Mouse (Mus musculus) CD4-positive helper T cell, adult 2 months (primary cell): ENCODE data around the gene Gm11214.

Source experiments
- DNase-seq: peaks from one replicate; pipeline ENCODE4 v3.0.0-alpha.2; 2012; ENCODE audit warnings: low read depth, missing footprints, low spot score

Gm11214 gene

DNA sequence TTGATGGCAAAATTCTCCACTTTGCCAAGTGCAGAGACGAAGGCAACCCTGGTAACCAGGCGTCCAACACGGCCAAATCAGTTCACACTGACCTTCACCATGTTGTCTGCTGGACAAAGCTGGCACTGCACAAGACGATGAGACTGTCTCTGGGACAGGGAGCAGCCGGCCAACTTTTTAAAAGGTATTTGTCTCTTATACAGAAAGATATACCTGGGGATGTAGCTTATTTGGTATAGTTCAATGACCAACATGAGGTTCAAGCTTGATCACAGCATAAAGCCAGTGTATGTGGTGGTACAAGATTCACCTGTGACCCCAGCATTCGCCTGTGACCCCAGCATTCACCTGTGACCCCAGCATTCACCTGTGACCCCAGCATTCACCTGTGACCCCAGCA is at the start of gene Gm11214:
Gene Gm11214 (minus strand): TSS at position 101 of the 400 bp plus-strand sequence.
- DNase-seq = no peak

DNA sequence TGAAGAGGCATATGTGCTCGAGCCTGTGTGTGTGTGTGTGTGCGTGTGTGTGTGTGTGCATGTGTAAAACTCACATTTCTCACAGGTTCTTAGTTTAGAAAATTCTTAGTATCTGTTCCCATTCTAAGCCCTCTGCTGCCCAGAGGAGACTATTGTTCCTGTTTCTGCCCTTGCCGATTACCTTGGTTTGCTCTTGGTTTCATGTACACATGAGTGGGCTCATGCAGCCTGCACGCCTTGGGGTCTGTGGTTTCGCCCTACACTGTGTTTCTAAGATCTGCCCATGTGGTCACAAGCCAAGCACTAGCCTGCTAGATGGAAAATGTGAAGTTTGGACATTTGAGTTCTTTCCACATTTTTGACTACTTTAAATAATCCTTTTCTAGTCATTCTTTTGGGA is 48.7 kb upstream of the Gm11214 start:
- no peak for DNase-seq

DNA sequence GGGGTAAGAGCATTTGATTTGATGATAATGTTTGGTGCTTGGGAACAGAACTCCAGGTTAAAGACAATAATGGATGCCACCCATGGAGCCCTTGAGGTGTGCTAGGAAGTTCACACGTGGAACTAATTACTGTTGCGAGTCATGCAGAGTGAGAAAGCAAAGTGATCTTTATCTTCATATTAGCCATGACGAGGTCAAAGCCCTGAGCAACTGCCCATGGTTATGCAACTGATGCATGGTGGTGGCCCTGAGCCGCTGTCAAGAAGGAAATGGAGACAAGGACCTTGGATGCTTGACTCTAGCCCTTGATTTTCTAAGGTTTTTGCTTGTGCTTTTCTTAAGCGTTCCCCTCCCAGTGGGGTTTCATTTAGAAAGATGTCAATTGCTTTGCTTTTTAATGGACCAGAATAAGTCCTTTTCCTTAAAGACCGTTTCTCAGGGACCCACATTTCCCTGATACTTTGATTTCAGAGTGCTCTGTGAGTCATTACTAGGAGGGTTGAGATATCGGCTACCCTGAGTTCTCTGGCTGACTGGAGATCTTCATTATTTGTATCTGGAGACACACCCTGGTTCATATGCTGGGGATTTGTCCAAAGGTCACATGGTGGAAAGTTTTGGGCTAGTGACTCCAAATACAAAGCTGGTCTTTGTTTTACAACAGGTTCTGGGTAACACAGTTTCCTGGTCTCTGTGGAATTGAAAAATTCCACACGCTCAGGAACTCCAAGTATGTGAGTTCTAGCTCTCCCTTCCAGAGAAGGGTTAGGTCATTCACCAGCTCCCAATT is 47.4 kb upstream of the Gm11214 start:
- DNase-seq = no peak

DNA sequence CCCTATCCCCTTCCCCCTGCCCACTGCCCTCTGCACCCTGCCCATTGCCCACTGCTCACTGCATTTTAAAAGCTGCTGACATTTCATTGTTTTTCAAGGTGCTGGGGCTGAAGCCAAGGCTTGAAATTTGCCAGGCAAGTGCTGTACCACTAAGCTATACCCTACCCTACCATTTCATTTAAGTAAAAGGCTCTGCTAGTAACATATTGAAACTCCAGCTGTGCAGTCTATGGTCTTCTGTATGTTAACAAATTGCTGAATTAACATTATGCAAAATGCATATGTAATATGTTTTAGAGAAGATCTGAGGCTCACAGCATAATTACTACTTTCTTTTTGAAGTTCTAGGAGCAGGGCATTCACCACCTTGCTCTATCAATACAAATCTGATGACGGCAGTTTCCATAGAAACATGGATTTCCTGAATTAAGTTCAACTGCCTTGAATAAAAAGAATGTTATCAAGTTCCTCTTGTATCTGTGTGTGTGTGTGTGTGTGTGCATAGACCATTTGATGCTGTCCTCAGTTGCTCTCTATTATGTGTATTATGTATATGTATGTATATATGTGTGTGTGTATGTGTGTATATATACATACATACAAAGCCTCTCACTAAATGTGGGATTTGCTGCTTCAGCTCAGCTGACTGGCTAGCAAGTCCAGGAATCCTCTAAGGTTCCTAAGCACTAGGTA is 43.2 kb upstream of the Gm11214 start:
- no peak for DNase-seq

DNA sequence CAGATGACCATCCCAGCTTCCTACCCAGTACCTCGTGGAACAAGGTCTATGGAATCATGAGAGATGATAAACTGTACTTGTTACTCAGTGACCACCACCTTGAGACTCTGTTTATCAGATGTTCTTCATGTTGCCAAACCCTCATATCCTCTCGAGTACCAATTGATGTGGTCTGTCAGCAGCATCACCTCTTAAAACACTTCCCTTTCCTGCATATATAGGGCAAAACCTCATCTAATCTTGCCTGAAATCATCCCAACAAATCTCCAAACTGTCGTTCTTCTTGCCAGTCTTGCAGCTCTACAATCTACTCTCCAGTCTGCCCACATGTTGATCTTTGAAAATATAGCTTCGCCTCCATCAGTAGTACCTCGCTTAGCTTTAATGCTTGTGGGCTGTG is 41.1 kb upstream of the Gm11214 start:
- DNase-seq = peak; percentile 63

DNA sequence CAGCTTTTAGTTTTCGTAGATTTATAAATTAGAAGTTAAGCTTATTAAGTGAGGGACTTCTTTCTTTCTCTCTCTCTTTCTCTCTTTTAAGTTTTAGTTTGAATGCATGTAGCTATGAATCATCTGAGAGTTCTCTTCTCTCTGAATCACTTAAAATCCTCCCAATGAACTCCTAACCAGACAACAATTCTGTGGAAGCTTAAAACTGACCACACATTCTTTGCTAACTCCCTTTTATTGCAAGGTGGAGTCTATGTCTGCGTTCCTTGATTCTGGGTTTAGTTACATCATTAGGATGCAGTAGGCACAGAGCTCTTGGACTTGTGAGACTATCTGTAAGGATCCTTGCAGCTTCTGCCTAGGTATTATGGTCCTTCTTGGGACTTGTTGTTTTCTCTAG is 40.5 kb upstream of the Gm11214 start:
- no peak for DNase-seq

DNA sequence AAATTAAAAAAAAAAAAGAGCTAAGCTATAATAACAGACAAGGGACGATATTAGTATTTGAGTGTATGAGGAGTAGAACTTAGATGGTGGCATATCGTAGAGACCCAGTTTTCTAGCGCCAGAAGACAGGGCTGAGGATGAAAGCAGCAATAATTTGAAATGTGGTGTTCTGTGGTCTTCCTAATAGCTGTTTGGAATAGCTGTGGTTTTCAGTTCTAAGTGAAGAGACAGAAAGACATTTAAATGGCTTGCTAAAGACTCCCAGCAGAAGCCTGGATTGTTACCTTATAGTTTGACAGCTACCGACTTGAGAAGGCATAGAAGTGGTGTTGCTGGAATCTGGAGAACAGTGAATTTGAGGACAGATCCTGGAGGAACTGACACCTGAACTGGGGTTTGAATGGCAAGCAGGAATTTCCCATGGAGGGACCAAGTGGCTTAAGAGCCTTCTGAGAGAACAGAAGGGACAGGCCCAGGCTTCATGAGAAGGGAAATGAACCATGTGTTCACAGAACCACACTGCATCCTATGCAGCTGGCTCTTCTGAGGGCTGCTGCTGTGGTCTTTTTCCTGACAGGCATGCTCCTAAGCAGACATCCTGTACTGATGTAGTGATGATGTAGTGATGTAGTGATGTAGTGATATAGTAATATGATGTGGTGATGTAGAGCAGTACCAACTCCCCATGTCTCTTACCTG is 39.0 kb upstream of the Gm11214 start:
- DNase-seq = peak; percentile 9

DNA sequence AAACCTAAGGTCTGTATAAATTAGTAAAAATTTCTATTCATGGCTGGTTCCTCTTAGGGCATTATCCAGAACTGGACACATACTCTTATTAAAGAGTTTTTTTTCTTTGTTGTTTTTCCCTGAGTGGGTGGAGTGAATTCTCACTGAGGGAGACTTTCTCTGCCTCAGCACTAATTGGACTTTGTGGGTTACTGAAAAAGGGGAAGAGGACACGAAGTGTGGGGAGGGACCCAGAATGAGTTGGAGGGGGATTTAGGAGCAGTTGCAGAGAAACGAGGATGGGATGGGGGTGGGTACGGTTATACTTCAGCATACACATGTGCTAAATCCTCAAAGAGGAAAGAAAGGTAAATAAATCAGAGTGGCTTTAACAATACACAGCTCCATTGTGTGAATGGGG is 36.6 kb upstream of the Gm11214 start:
- DNase-seq = no peak

DNA sequence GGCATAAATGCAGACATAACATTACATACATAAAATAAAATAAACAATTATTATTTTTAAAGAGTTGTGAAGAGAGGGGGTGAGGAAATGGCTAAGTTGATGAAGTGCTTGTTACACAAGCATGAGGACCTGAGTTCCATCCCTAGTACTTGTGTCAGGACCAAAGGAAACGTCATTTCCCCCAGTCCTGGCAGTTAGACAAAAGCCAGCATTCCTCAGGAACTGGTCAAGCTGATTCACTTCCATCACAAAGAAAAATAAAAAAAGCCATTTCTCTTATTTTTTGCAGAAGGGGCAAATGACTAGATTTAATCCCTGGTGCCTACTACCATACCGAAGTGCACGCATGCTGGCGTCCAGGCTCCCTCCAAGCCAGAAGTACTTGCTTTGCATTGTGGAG is 33.7 kb upstream of the Gm11214 start:
- no peak for DNase-seq

DNA sequence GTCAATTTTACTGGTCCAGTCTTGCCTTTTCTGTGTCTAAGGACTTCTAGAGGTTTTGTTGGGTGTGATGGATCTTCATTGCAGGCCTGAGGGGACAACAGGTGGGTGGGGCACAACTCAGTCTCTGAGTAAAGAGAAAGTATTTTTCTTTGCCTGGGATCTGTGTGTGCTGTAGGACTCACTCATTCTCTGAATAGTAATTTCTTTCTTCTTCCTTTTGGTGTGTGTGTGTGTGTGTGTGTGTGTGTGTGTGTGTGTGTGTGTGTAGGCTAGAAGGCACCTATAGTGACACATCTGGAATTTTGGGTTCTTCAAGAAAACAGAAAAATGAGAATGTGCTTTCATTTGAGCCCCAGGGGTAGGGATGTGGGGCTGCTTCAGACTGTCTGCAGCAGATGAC is 29.2 kb upstream of the Gm11214 start:
- DNase-seq = no peak

DNA sequence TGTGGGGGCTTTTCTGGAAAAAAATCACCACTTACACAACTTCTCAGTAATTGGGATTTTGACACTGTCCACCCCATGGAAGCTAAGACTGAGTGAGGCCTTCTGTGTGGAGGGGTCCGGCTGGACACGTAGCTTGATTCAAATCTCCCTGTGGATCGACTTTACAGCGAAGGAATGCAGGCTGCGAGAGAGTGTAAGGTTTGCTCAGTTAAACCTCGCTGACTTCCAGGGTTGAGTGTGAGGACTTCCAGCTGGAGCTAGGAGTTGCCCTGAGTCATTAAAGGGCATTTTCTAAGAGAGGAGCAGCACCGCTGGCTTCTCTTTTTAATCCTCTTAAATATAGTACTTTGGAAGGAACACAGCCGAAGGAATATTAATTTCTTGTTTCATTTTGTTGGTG is 24.2 kb upstream of the Gm11214 start:
- no peak for DNase-seq

DNA sequence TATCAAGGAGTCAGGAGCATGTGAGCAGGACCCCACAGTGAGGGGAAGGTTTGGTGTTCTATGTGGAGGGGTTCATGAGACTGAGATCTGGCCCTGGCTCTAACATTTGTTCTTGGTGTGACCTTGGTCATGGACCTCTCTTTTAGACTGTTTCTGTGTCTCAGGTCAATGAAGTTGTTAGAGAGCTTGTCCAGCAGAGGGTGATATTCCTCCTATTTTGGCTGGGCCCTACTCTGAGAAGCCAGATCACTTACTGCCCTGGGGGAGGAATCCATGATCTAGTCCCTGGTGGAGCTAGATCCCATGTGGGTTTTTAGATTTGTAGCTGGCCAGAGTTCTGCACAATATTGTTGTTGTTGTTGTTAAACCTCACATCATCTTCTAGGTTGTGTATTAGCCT is 23.0 kb upstream of the Gm11214 start:
- DNase-seq = peak; percentile 57

DNA sequence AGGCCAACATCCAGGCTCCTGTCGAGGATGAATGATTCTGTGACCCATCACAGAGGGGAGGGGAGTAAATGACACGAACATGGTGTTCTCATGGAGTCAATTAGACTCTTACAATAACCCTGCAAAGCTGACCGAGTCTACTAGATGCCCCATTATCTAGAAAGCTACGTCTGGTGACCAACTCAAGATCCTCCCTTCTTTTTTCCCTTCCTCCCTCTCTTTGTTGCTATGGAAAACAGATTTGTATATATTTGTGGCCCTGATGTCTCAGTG is 22.0 kb upstream of the Gm11214 start:
- DNase-seq = no peak

DNA sequence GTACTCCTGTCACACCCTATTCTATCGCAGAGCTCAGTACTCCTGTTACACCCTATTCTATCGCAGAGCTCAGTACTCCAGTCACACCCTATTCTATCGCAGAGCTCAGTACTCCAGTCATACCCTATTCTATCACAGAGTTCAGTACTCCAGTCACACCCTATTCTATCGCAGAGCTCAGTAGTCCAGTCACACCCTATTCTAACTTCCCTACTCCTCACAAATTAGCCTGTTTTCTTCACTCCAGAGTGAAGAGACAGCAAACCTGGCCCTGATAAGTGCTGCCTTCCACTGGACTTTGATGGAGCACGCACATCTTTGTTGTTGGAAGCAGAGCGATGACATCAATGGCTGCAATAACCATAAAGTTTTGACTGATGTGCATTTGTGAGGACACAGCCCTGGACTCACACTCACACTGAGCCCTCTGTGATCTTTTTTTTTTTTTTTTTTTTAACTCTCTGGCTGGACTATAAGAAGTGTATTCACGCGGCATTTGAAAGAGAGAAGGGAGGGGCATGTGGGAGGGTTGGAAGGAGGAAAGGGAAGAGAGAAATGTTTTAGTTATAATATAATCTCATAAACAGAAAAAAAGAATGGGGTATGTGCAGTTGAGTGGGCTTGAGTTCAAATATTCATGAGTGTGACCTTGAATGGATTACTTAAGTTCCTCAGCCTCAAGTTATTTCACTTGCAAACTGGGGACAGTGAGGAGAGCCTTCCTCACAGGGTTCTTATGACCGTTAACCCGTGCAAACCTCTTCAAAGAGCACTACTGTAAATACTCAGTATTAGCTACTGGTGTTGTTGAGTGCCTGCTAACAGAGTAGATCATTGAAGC is 21.5 kb upstream of the Gm11214 start:
- DNase-seq = no peak

DNA sequence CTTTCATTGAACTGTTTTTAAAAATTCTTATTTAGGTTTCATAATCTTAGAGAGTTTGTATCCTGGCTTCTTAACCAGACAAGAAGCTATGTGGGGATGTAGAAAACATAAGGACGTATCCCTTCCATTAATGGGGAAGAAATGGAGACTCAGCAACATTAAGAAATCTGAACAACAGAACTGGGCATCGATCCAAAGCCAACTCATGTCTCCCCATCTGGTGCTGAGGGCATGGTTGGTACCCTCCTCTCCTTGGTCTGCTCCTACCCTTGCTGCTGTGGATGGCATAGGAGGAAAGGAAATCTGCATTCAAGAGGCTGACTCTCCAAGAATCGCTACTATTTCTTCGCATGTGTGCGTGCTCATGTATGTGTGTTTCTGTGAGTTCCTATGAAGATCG is 20.5 kb upstream of the Gm11214 start:
- DNase-seq = no peak

DNA sequence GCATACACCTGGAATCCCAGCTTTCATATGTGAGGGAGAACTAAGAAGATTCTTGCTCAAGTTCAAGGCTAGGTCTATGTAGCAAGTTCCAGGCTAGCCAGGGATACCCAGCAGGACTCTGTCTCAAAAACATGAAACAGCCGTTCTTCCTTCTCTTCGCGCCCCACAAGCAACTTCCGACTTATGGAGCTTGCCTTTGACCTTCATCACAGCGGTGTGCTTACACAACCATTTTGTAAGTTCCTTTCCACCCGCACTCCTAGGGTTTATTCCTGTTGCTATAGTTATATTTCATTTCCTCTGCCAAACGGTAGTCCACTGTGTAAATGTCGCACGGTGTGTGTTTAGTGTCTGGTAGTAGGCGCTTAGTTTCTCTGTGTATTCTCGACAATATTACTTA is 19.9 kb upstream of the Gm11214 start:
- DNase-seq = no peak

DNA sequence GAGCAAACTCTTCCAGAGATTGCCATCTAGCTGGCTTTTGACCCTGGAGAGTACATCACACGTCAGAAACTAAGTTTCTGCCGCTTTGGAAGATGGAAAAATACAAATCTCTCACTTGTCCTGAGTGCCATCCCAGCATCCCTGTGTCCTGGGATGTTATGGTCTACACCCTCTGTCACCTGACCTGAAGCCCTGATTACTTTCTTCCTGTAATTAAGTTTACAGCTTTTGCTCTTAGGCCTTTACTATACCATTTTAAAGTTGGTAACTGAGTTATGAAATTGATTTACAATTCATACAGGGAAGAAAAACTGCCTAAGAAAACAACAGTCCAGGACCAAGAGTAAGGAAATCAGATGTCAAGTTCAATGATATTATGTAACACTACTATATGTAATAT is 19.3 kb upstream of the Gm11214 start:
- no peak for DNase-seq

DNA sequence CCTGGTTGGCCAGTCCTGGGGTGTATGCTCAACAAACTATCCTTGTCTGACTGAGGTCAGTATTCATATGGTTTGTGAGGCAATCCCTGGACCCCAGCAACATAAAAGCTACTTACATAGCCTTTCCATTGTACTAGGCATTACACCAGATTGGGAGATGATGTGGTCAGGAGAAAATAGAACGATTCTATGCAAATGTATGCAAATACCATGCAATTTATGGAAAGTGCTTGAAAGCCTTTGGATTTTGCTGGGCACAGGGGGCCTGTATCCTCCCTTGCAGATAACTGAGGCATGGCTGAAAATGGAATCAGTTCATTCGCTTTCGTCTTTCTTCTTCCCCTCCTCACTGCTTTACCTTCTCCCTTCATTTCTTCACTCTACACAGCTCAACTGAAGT is 18.4 kb upstream of the Gm11214 start:
- no peak for DNase-seq

DNA sequence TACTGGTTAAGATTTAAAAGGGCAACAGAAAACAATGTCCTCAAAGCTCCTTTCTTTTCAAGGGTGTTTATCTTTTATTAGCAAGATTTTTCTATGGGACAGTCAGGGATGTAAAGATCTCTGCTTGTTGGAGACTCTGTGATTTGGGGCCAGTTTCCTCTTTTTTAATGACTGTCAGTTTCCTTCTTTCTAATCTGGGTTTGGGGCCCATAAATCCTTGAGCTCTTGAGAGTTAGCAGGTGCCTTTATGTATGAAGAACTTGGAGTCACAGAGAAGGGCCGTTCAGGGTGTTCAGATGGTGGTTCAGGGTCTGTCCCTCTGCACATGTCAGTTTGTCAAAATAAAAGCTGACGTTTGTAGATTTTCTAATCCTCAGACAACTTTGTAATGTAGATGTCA is 11.9 kb upstream of the Gm11214 start:
- no peak for DNase-seq

DNA sequence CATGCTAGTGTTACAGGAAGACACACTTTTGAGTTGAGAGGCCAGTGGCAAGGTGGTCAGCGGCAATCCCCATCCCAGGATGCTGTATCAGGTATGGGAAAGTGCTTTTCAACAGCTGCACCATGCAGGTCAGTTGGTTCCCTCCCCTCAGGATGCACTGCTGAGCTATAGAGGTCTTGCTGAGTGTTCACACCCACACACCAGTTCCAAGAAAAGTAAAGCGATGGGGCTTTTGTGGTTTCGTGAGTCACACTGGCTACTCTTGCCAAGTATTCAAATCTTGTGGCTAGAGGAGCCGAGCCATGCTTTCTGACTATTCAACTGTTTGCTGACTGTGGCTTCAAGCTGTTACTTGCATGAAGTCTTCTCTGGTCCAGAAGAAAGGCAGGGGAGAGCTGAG is 5.1 kb upstream of the Gm11214 start:
- peak; percentile 75 for DNase-seq

DNA sequence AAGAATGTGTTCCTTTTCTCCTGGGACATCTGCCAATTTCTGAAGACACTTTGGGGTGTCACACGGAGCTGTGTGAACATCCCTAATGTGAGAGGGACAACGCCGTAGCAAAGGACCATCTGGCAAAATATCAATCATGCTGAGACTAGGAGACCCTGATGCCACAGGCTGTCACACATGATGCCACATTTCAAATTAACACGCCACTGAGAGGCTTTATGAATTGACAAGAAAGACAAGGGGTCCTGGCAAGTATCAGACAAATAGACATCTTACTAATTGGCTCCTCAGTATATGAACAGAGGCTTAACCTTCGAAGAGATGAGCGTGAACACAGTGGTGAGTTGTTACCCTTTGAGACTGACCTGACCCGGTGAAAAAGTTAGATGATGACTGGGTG is 2.6 kb upstream of the Gm11214 start:
- DNase-seq = no peak

DNA sequence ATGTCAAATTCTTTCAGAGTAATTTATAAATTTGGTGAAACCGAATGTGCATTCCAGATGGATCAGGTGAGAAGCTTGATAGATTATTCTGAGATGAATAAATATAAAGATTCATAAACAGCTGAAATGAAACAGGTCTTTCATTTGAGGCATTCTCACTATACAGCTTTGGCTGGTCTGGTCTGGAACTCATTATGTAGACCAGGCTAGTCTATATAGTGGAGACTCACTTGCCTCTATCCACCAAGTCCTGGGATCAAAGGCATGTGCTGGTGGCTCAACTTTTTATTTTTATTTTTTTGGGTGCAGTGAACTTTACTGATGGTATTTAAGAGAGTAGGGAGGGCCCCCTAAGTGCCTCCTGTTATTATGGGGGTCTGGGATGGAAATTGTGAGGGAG is 1.3 kb downstream of the Gm11214 start:
- DNase-seq = no peak
